9 mouse cellular contexts compared by ENCODE assay signal in the genomic region with DNA sequence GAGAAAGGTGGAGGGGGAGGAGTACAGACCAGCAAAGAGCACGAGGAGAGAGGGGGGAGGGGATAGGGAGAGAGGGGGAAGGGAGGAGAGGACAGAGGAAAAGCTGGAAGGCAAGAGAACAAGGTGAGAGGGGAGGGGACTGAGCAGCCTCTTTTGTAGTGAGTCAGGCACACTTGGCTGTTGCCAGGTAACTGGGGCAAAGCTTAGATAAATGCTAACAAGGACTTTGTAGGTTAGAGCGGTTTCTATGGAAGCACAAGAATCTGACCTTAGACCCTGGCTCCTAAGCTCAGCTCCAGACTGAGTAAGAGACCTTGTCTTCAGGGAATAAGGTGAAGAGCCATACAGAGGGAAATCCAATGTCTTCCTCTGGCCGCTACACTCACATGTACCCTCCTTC. TPM values are rescaled to one million over a fixed set of nuclear protein-coding genes. Genes with fewer than 3 reads are reported as not detected.
DNase-seq lines count a peak whose midpoint lies in the region.
"Had no signal": no experiment of that assay in that cellular context is flagged by ENCODE, and none has a peak within 500 bp of the region (broad histone marks: within the 10 kb centered on the region; RNA-seq: fewer than 3 reads in every experiment).

No protein-coding gene starts in this region.

- DNase-seq in ES-CJ7 (ENCODE audit: low read depth, low spot score): peak; percentile 91
- peak; percentile 28 for DNase-seq in embryo, embryonic 9.5 days (ENCODE audit: extremely low spot score)
- DNase-seq in kidney, adult 9 months: peak; percentile 46
- DNase-seq in lung, postnatal 36 days: peak; percentile 47
- no peak for DNase-seq in gastrocnemius, postnatal 14 days
- DNase-seq in cerebellum, adult 18-20 months: no peak
- no peak for DNase-seq in urinary bladder, postnatal 10 days (ENCODE audit: low spot score)
- no peak for DNase-seq in adrenal gland, postnatal 4 days (ENCODE audit: low spot score in 2 of 2)
- DNase-seq: thymus, postnatal 36 days had no signal

- intact Hi-C loops in gastrocnemius, postnatal 14 days (cut with DNase I; ENCODE audit: low total_unique reads): no loop called here

RNA-seq across cellular contexts. Expression of gene Yy2, which starts 21.7 kb away (rescaled TPM):
- total RNA-seq in gastrocnemius, postnatal 14 days (2021): under 1 TPM; 0.58 to 0.64 TPM
- 1 to 10 TPM; 1.5 to 2.8 TPM for total RNA-seq in adrenal gland, postnatal 4 days (2021)

RNA-seq across cellular contexts. Expression of gene Mbtps2, which starts 51.4 kb away (rescaled TPM):
- 10 to 100 TPM; 12.6 to 13.8 TPM for total RNA-seq in gastrocnemius, postnatal 14 days (2021)
- total RNA-seq in adrenal gland, postnatal 4 days (2021): 10 to 100 TPM; 29.5 to 35.1 TPM

RNA-seq across cellular contexts. Expression of gene Sms, which starts 55.0 kb away (rescaled TPM):
- 10 to 100 TPM; 32.8 to 40.5 TPM for total RNA-seq in gastrocnemius, postnatal 14 days (2021)
- 10 to 100 TPM; 26.0 to 27.3 TPM for total RNA-seq in adrenal gland, postnatal 4 days (2021)

Comparison
In these comparisons a context has a peak if more than half of its experiments do, and no peak if none do; other contexts are left out.
1. DNase-seq: peak in ES-CJ7 (single experiment), embryo, embryonic 9.5 days (single experiment), kidney, adult 9 months (single experiment) and lung, postnatal 36 days (single experiment); none in gastrocnemius, postnatal 14 days (single experiment), cerebellum, adult 18-20 months (0 of 2), urinary bladder, postnatal 10 days (single experiment) and adrenal gland, postnatal 4 days (0 of 2).